Mouse (Mus musculus) embryonic facial prominence, embryonic 12.5 days (tissue): ENCODE measurements around the gene Pipox. TPM values are rescaled to one million over a fixed set of nuclear protein-coding genes. Genes with fewer than 3 reads are reported as not detected.

Experiments
- ATAC-seq: fragments of 200-750 bp; cut with Nextera tagmentation; 2 replicates; pipeline ENCODE4 v1.8.0; 2017; ENCODE audit not compliant: insufficient number of reproducible peaks, insufficient read depth, low FRiP score, low TSS enrichment
- H3K27ac ChIP-seq: fragments of 300-500 bp; sonication (generic); 2 replicates; pipeline ENCODE4 v1.5.1; 2016; ENCODE audit warnings: mild to moderate bottlenecking
- H3K27me3 ChIP-seq: fragments of 300-500 bp; sonication (generic); 2 replicates; pipeline ENCODE4 v1.6.1; 2016; ENCODE audit warnings: mild to moderate bottlenecking, moderate library complexity
- H3K36me3 ChIP-seq: fragments of 300-500 bp; sonication (generic); 2 replicates; pipeline ENCODE4 v1.6.1; 2016; ENCODE audit warnings: mild to moderate bottlenecking
- H3K4me1 ChIP-seq: fragments of 300-500 bp; sonication (generic); 2 replicates; pipeline ENCODE4 v1.6.1; 2016
- H3K4me2 ChIP-seq: fragments of 300-500 bp; sonication (generic); replicated peaks from 2 replicates; pipeline ENCODE4 v1.6.1; 2016; ENCODE audit warnings: mild to moderate bottlenecking, moderate library complexity
- H3K4me3 ChIP-seq: fragments of 300-500 bp; sonication (generic); 2 replicates; pipeline ENCODE4 v1.5.1; 2016; ENCODE audit warnings: mild to moderate bottlenecking
- H3K9ac ChIP-seq: fragments of 300-500 bp; sonication (generic); 2 replicates; pipeline ENCODE4 v1.6.1; 2016; ENCODE audit warnings: mild to moderate bottlenecking, moderate library complexity
- H3K9me3 ChIP-seq: fragments of 300-500 bp; sonication (generic); 2 replicates; pipeline ENCODE4 v1.6.1; 2016; ENCODE audit warnings: mild to moderate bottlenecking, moderate library complexity
- WGBS: fragments of 180-500 bp; shearing (Covaris S2); methylation state at CpG from one replicate; pipeline ENCODE4 v1.1.7; 2016; 5-methylcytosine and 5-hydroxymethylcytosine counted together
- polyA plus RNA-seq: library from polyadenylated mRNA; unstranded; fragments of >200 nt; fragmentation: Nextera tagmentation; extraction: Ambion mirVana; gene quantifications from 2 replicates; pipeline ENCODE4 v1.2.1, GENCODE M21; 2016

Pipox gene
- polyA plus RNA-seq, 1 experiment from 2014 or later, result 1.7 TPM

DNA sequence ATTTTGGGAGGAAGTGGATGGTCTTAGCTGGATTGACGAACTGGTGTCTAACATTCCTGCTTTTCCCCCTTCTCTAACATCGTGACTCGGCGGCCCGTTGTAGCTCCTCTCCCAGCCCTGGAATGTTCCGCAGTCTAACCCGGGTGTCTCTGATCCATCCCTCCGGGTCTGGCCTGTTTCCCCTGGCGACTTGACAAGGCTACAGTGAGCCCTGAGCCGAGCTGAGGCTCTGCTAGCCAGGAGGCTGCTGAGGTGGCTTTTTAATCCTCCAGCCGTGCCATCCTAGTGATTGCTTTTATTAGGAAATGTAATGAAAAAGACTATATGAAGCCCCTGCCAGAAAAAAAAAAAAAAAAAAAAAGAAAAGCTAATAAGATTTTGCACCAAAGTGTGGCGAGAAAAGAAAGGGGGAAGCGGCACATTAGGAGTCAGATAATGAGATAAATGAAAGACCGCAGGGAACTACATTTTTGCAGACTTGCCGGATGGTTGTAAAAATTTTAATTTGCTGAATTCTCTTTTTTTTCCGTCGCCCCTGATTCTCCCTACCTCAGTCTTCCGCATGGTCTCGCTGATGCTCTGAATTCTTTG is 12.3 kb upstream of the Pipox start:
- H3K9ac ChIP-seq, result no peak overlapping the region
- H3K4me1 ChIP-seq, result peaks cover 27% of the 10 kb centered on the region
- ATAC-seq, result no peak
- no peaks in the 10 kb centered on the region for H3K36me3 ChIP-seq
- H3K27me3 ChIP-seq, result peaks cover 7% of the 10 kb centered on the region; the same call in 1 of the 2 replicates
- WGBS, result 32% methylated on average over 19 of the region's 19 CpGs
- no peak overlapping the region for H3K27ac ChIP-seq
- no peaks in the 10 kb centered on the region for H3K9me3 ChIP-seq
- H3K4me3 ChIP-seq, result no peak overlapping the region
- H3K4me2 ChIP-seq, result no peak overlapping the region

DNA sequence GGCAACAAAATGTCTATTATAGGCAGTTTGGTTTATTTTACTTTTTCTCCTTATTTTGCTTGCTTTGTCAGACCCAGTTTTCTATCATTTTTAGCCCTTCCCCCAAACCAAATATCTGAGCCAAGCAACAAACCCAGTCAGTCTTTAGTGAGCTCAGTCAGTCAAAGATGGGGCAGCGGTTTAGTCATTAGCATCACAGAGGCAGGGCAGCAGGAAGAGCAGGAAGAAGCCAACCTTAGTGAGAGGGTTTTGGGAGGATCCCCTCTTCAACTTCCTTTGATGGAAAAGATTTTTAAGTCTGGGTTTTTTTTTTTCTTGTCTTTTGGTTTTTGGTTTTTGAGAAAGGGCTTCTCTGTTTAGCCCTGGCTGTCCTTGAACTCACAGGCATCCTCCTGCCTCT is 10.8 kb upstream of the Pipox start:
- Histone ChIP-seq H3K27me3 (peaks cover 7% of the 10 kb centered on the region; the same call in 1 of the 2 replicates), H3K36me3 (no peaks in the 10 kb centered on the region), H3K4me2 (no peak overlapping the region), H3K9ac (no peak overlapping the region), H3K27ac (no peak overlapping the region), H3K4me3 (no peak overlapping the region), H3K9me3 (no peaks in the 10 kb centered on the region), H3K4me1 (peaks cover 20% of the 10 kb centered on the region)
- ATAC-seq, result no peak
- 36% methylated on average over 1 of the region's 1 CpGs for WGBS

DNA sequence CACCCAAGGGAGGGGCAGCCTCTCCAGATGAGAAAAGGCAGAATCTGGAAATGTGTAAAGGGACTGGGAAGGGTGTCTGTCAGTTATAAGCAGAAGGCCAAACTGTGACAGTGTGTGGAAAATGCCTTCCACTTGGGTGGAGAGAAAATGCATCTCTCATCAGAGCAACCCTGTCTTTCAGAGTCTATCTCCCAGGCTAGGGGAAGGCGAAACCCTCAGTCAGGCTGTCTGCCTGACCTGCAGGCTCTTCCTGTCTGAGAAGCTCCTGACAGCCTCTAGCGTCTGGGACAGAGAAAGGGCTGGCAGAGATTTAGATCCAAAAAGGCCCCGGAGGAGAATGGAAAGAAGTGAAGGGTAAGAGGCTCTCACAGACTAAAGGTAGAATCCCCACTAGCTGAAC is 9.9 kb upstream of the Pipox start:
- no peak overlapping the region for H3K4me3 ChIP-seq
- peaks cover 6% of the 10 kb centered on the region for H3K27me3 ChIP-seq
- ATAC-seq, result no peak
- H3K4me1 ChIP-seq, result peaks cover 20% of the 10 kb centered on the region
- WGBS, result 29% methylated on average over 3 of the region's 3 CpGs
- H3K9me3 ChIP-seq, result no peaks in the 10 kb centered on the region
- 0 out of 2 replicates have a peak overlapping the region, but pooled peaks have one; percentile 1 for H3K27ac ChIP-seq
- H3K9ac ChIP-seq, result no peak overlapping the region
- H3K4me2 ChIP-seq, result no peak overlapping the region
- no peaks in the 10 kb centered on the region for H3K36me3 ChIP-seq

DNA sequence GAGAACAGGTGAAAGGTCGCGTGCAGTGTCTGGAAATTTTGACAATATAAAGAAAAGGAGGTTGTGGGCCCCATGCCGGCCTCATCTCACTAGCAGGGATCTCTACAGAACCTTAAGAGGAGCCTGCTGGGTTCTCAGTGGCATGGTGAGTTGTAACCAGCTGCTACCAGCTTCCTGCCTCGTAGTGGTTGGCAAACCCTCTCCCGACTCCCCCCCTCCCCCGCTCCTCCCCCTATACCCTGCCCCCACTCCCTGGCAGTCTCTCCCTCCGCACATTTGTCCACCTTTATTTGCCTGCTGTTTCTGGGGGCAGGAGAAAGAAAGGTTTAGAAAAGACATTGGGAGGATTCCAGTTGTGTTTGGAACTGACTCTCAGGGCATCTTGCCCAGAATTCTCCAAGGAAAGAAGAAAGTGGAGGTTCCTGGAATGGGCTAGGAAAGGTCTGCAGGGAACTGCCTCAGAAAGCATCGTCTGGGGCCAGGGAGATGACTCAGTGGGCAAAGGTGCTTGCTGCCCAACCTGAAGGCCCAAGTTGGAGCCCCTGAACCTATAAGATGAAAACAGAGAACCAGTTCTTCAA is 8.0 kb upstream of the Pipox start:
- H3K4me2 ChIP-seq, result no peak overlapping the region
- H3K4me3 ChIP-seq, result no peak overlapping the region
- no peak for ATAC-seq
- WGBS, result 41% methylated on average over 8 of the region's 8 CpGs
- H3K9ac ChIP-seq, result no peak overlapping the region
- peaks cover 25% of the 10 kb centered on the region for H3K27me3 ChIP-seq
- H3K36me3 ChIP-seq, result no peaks in the 10 kb centered on the region
- no peak overlapping the region for H3K27ac ChIP-seq
- no peaks in the 10 kb centered on the region for H3K9me3 ChIP-seq
- H3K4me1 ChIP-seq, result peaks cover 23% of the 10 kb centered on the region

DNA sequence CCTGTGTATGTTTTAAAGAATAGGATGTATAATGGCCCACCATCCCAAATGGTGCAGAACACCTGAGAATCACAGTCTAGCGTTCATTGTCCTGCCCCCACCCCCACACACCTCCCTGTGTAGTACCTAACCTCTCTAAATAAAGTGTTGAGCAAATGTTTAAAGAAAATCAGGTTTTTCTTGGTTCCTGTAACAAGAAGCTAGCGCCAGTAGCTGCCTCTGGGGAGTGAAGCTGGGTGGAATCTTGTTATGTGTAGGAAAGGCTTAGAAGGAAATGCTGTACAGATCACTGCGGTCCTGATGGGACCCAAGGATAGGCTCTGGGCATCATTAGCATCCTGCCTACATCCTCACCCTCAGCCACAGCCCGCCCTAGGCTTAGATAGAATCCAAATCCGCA is 7.5 kb upstream of the Pipox start:
- Histone ChIP-seq H3K4me1 (peaks cover 25% of the 10 kb centered on the region), H3K9me3 (no peaks in the 10 kb centered on the region), H3K4me3 (no peak overlapping the region), H3K27ac (no peak overlapping the region), H3K27me3 (peaks cover 28% of the 10 kb centered on the region), H3K36me3 (no peaks in the 10 kb centered on the region), H3K9ac (no peak overlapping the region), H3K4me2 (no peak overlapping the region)
- 48% methylated on average over 5 of the region's 5 CpGs for WGBS
- no peak for ATAC-seq

DNA sequence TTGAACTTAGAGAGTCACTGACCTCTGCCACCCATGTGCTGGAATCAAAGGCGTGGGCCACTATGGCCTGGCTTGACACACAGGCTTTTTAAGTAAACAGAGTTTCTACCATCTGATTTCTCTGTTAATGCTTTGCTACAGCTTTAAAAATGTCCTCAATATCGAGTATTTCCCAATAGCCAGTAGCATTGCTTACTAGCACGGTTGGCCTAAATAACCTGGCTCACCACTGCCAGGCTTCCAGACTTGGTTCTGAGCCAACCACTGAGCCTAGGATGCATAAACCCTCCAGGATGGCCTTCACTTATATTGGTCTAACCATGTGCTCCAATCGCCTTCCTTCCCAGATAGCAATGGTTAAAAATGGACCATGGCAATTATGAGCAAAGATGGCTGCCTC is 6.8 kb upstream of the Pipox start:
- peaks cover 28% of the 10 kb centered on the region for H3K4me1 ChIP-seq
- H3K27ac ChIP-seq, result no peak overlapping the region
- no peak for ATAC-seq
- no peaks in the 10 kb centered on the region for H3K36me3 ChIP-seq
- peaks cover 34% of the 10 kb centered on the region for H3K27me3 ChIP-seq
- H3K9ac ChIP-seq, result no peak overlapping the region
- H3K4me2 ChIP-seq, result no peak overlapping the region
- H3K9me3 ChIP-seq, result no peaks in the 10 kb centered on the region
- no peak overlapping the region for H3K4me3 ChIP-seq
- WGBS, result 88% methylated on average over 4 of the region's 4 CpGs

DNA sequence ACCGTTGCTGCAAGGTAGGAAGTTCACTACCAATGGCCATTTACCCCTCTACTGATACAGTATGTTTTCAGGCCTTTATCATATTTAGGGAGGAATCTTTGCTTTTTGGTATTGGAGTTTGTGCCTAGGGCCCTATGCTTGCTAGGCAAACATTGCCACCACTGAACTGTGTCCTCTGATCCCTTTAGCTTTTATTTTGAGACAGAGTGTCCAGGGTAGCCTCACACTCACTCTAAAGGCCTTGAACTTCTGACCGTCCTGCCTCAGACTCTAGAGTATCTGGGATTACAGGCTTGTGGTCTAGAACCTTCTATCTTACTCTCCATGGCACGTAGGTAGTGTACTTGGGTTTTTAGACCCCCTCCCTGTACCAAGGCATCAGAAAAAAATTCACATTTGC is 6.3 kb upstream of the Pipox start:
- no peak overlapping the region for H3K4me3 ChIP-seq
- H3K4me2 ChIP-seq, result no peak overlapping the region
- no peaks in the 10 kb centered on the region for H3K9me3 ChIP-seq
- H3K9ac ChIP-seq, result no peak overlapping the region
- H3K27me3 ChIP-seq, result peaks cover 40% of the 10 kb centered on the region
- no peak overlapping the region for H3K27ac ChIP-seq
- peaks cover 28% of the 10 kb centered on the region for H3K4me1 ChIP-seq
- H3K36me3 ChIP-seq, result no peaks in the 10 kb centered on the region
- 85% methylated on average over 3 of the region's 3 CpGs for WGBS
- ATAC-seq, result no peak

DNA sequence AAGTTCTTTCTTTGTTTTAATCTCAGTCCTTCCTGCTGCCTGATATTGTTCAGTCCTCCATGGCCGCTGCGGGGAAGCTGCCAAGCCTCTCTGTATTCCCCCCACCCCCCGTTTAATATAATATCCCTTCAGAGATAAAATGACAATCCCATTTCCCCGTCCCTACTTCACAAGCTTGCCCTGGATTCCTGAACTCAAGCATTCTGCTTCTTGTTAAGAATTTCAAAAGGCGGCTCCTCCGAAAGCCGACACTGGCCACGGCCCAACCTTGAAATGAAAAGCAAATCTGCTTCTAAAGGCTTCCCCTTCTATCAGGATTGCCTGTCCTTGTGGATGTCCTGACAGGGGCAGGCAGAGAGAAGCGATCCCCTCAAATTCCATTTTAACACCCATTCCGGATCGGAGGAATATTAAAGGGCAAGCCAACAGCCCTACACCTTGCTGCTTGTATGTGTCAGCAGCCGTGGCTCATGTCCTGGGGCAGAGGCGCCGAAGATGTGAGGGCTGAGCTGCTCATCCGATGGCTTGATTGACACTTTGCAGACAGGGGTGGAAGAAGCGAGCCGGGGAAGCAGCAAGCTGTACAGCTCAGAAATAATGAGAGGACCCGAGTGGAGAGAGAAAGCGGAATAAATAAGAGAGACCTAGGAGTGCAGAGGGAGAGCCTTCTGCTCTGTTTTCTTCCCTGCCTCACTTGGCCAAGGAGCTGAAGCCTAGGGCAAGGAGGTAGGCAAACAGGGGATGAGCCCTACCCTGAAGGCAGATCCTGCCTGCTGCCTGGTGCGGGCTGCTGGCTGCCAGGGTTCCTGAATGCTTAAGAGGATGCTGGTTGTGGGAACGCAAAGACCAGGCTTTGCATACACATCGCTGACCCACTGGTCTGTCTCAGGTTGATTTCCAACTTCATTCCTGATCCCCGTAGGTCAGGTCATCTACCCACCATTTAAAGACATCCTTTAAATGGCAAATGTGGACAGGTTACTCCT is 3.2 kb upstream of the Pipox start:
- no peak for ATAC-seq
- H3K27ac ChIP-seq, result peak overlapping the region; percentile 1; the same call in 1 of the 2 replicates
- WGBS, result 13% methylated on average over 23 of the region's 23 CpGs
- no peaks in the 10 kb centered on the region for H3K36me3 ChIP-seq
- H3K4me1 ChIP-seq, result peaks cover 39% of the 10 kb centered on the region
- no peaks in the 10 kb centered on the region for H3K9me3 ChIP-seq
- no peak overlapping the region for H3K4me3 ChIP-seq
- H3K9ac ChIP-seq, result no peak overlapping the region
- H3K4me2 ChIP-seq, result peak overlapping the region; percentile 39
- peaks cover 37% of the 10 kb centered on the region for H3K27me3 ChIP-seq

DNA sequence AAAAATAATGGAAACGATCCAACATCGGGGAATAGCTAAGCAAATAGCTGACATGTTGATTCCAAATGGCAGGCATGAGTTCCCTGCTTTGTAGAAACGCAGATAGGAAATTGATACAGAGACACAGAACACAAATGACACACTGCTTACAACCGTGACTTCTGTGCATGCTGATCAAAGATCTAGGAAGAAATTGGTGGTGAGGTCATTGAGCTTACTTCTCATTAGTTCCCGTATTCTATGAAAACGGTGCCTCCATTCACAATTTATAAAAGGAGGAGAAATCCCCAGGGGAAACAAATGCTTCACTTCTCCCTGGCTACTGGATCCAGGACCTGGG is 2.6 kb upstream of the Pipox start:
- Histone ChIP-seq H3K36me3 (no peaks in the 10 kb centered on the region), H3K4me1 (peaks cover 35% of the 10 kb centered on the region), H3K27me3 (peaks cover 37% of the 10 kb centered on the region), H3K4me2 (peak overlapping the region; percentile 39), H3K9me3 (no peaks in the 10 kb centered on the region), H3K9ac (no peak overlapping the region), H3K27ac (no peak overlapping the region), H3K4me3 (no peak overlapping the region)
- no peak for ATAC-seq
- WGBS, result 30% methylated on average over 6 of the region's 6 CpGs

DNA sequence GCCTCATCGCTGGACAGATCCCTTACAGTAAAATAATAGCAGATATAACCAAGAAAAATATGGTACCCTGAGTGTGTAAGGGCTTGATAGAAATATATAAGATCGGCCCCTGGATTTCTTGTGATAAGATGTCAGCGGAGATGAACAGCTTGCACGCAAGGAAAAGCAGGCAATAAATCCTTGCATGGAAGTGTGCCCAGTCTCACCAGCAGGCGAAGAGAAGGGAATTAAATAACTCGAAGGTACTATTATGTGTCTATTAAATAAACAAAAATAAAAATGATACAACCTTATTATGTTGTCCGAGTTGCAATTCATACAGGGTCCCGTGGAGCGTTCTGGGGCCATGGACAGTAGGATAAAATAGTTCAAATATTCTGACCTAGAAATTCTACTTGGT is 2.1 kb upstream of the Pipox start:
- H3K4me3 ChIP-seq, result no peak overlapping the region
- no peaks in the 10 kb centered on the region for H3K9me3 ChIP-seq
- WGBS, result 78% methylated on average over 9 of the region's 9 CpGs
- peaks cover 34% of the 10 kb centered on the region for H3K4me1 ChIP-seq
- no peaks in the 10 kb centered on the region for H3K36me3 ChIP-seq
- no peak overlapping the region for H3K9ac ChIP-seq
- 0 out of 2 replicates have a peak overlapping the region, but pooled peaks have one; percentile 39 for H3K4me2 ChIP-seq
- H3K27ac ChIP-seq, result no peak overlapping the region
- no peak for ATAC-seq
- peaks cover 37% of the 10 kb centered on the region for H3K27me3 ChIP-seq

DNA sequence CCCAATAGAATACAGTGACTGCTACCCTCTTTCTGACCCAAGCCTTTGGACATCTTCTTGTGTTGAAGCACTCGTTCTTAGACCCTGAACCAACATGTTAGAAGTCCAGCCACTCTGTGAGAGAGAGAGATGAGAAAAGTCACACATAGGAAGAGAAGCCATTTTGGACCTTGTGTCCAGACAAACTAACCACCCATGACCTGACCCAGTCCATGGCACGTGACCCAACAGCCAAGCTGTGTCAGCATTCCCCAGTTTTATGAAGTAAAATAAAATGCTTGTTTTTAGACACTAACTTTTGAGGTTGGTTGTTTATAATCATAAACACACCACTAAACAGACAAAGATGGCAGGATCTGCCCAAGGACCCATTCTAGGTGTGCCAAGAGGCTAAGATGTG is 1.1 kb upstream of the Pipox start:
- H3K4me1 ChIP-seq, result peaks cover 34% of the 10 kb centered on the region

DNA sequence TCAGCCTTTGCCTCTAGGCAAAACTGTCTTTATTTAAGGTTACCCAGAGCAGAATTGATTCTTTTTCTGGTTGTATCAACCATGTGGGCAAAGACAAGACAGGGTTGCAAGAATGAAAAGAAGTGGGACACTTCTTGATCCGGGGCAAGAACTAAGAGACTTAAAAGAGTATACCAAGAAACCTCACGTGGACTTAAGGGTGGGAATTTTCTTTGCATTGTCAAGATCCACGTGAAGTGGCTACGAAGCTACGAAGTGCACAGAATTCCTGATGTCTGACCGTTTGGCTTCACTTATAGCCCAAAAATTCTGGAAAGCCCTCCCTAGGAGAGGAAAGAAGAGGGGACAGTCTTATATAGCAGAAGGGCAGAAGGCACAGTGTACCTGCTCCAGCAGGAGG is 613 bp downstream of the Pipox start:
- Histone ChIP-seq H3K9ac (no peak overlapping the region), H3K4me3 (no peak overlapping the region), H3K4me2 (peak overlapping the region; percentile 12), H3K4me1 (peaks cover 34% of the 10 kb centered on the region), H3K27me3 (peaks cover 30% of the 10 kb centered on the region), H3K36me3 (no peaks in the 10 kb centered on the region), H3K27ac (peak overlapping the region; percentile 58), H3K9me3 (no peaks in the 10 kb centered on the region)
- ATAC-seq, result no peak
- WGBS, result 24% methylated on average over 6 of the region's 6 CpGs

More for the DNA sequence above, 1.1 kb upstream of the Pipox start:
- H3K9ac ChIP-seq, result no peak overlapping the region
- WGBS, result 83% methylated on average over 2 of the region's 2 CpGs
- peaks cover 37% of the 10 kb centered on the region for H3K27me3 ChIP-seq
- no peak overlapping the region for H3K4me3 ChIP-seq
- no peak overlapping the region for H3K27ac ChIP-seq
- H3K36me3 ChIP-seq, result no peaks in the 10 kb centered on the region
- H3K4me2 ChIP-seq, result no peak overlapping the region
- ATAC-seq, result no peak
- H3K9me3 ChIP-seq, result no peaks in the 10 kb centered on the region
